Mouse (Mus musculus) midbrain, embryonic 13.5 days (tissue): ENCODE data around the gene Ptpn11. TPM values are rescaled to one million over a fixed set of nuclear protein-coding genes. Genes with fewer than 3 reads are reported as not detected.

Experiments
- ATAC-seq: fragments of 200-750 bp; cut with Nextera tagmentation; 2 replicates; pipeline ENCODE4 v1.8.0; 2017; ENCODE audit warnings: mild to moderate bottlenecking, moderate TSS enrichment, moderate library complexity
- H3K27ac ChIP-seq: fragments of 300-500 bp; sonication (generic); 2 replicates; pipeline ENCODE4 v1.5.1; 2015; ENCODE audit warnings: inconsistent platforms, mild to moderate bottlenecking, moderate library complexity
- H3K27me3 ChIP-seq: fragments of 300-500 bp; sonication (generic); 2 replicates; pipeline ENCODE4 v1.6.1; 2015; ENCODE audit warnings: mild to moderate bottlenecking, inconsistent platforms
- H3K36me3 ChIP-seq: fragments of 300-500 bp; sonication (generic); 2 replicates; pipeline ENCODE4 v1.6.1; 2015; ENCODE audit warnings: mild to moderate bottlenecking, inconsistent platforms
- H3K4me1 ChIP-seq: fragments of 300-500 bp; sonication (generic); replicated peaks from 2 replicates; pipeline ENCODE4 v1.6.1; 2015; ENCODE audit warnings: inconsistent platforms
- H3K4me2 ChIP-seq: fragments of 300-500 bp; sonication (generic); replicated peaks from 2 replicates; pipeline ENCODE4 v1.6.1; 2015; ENCODE audit warnings: moderate library complexity, mild to moderate bottlenecking, inconsistent platforms
- H3K4me3 ChIP-seq: fragments of 300-500 bp; sonication (generic); replicated peaks from 2 replicates; pipeline ENCODE4 v1.5.1; 2015; ENCODE audit warnings: mild to moderate bottlenecking, inconsistent platforms
- H3K9ac ChIP-seq: fragments of 300-500 bp; sonication (generic); replicated peaks from 2 replicates; pipeline ENCODE4 v1.6.1; 2015; ENCODE audit warnings: mild to moderate bottlenecking, inconsistent platforms
- H3K9me3 ChIP-seq: fragments of 300-500 bp; sonication (generic); 2 replicates; pipeline ENCODE4 v1.6.1; 2016; ENCODE audit warnings: mild to moderate bottlenecking, inconsistent platforms
- WGBS: fragments of 180-500 bp; shearing (Covaris S2); methylation state at CpG from one replicate; pipeline ENCODE4 v1.1.7; 2015; 5-methylcytosine and 5-hydroxymethylcytosine counted together
- polyA plus RNA-seq: library from polyadenylated mRNA; unstranded; fragments of >200 nt; fragmentation: Nextera tagmentation; extraction: Ambion mirVana; gene quantifications from 2 replicates; pipeline ENCODE4 v1.2.1, GENCODE M21; 2015

The Ptpn11 gene
- polyA plus RNA-seq, 1 experiment from 2014 or later, result 23.2 TPM

DNA sequence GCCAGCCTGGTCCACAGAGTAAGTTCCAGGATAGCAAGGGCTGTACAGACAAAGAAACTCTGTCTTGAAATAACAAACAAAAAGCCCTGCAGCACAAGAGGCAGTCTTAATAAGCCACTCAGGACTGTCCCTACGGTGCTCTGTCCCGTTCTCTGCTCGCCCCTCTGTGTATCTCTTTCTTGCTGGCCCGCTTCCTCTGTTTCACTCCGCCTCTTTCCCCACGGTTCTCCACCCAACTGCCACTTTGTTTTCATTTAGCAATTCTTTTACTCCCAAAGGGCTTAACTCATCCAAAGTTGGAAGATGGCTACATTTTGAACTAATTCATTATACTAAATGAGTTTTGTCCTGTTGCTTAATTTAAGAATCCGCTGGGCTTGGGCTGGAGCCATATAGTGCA lies 50.9 kb downstream of the Ptpn11 start:
- H3K36me3 ChIP-seq, result peaks cover 94% of the 10 kb centered on the region
- 71% methylated on average over 7 of the region's 7 CpGs for WGBS
- H3K4me1 ChIP-seq, result peaks cover 17% of the 10 kb centered on the region

DNA sequence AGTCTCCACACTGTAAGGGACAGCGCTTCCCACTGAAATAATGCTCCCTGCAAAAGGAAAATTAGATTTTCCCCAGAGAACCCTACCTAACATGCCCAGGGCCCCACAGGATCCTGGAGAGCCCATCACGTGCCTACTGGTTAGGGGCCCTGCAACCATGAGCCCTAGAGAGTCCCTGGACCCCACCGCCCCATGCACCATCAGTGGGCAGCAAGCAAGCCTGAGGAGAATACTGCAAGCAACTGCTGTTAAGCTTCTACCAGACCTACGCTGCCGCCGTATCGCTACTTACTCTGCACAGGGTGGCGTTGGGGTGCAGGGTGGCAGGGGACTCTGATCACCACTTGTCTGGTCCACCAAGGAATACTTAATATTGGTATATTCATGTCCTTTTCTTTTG lies 54.1 kb downstream of the Ptpn11 start:
- H3K27me3 ChIP-seq, result no peaks in the 10 kb centered on the region
- no peak overlapping the region for H3K4me3 ChIP-seq
- H3K9ac ChIP-seq, result no peak overlapping the region
- H3K4me1 ChIP-seq, result peaks cover 3% of the 10 kb centered on the region
- H3K27ac ChIP-seq, result no peak overlapping the region
- H3K4me2 ChIP-seq, result no peak overlapping the region
- ATAC-seq, result no peak
- no peaks in the 10 kb centered on the region for H3K9me3 ChIP-seq
- WGBS, result 96% methylated on average over 8 of the region's 8 CpGs
- peaks cover 95% of the 10 kb centered on the region for H3K36me3 ChIP-seq

More for the DNA sequence above, 50.9 kb downstream of the Ptpn11 start:
- no peak overlapping the region for H3K4me2 ChIP-seq
- no peaks in the 10 kb centered on the region for H3K9me3 ChIP-seq
- H3K4me3 ChIP-seq, result no peak overlapping the region
- H3K27me3 ChIP-seq, result no peaks in the 10 kb centered on the region
- no peak overlapping the region for H3K9ac ChIP-seq
- no peak overlapping the region for H3K27ac ChIP-seq
- ATAC-seq, result no peak

DNA sequence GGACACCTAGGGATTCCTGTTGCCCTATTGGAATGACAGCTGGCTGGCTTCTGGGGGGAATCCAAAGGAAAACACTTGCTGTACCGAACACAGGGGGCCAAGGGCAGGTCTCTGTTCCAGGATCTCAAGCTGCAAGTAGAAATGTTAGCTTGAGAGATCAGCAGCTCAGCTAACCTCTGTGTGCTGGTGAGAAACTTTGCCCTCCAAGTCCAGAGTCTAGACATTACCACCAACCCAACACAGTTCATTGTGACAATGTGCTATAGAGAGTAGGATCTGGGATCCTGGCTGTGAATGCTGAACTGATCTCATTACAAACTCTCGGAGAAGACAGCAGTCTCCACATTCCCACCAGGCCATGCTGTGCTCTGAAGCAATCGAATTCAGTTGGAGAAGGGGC lies 59.4 kb downstream of the Ptpn11 start:
- no peaks in the 10 kb centered on the region for H3K9me3 ChIP-seq
- H3K4me2 ChIP-seq, result no peak overlapping the region
- H3K27ac ChIP-seq, result no peak overlapping the region
- no peak overlapping the region for H3K9ac ChIP-seq
- peaks cover 69% of the 10 kb centered on the region for H3K36me3 ChIP-seq
- no peak for ATAC-seq
- WGBS, result 86% methylated on average over 3 of the region's 3 CpGs
- H3K4me1 ChIP-seq, result no peaks in the 10 kb centered on the region
- H3K4me3 ChIP-seq, result no peak overlapping the region
- no peaks in the 10 kb centered on the region for H3K27me3 ChIP-seq

DNA sequence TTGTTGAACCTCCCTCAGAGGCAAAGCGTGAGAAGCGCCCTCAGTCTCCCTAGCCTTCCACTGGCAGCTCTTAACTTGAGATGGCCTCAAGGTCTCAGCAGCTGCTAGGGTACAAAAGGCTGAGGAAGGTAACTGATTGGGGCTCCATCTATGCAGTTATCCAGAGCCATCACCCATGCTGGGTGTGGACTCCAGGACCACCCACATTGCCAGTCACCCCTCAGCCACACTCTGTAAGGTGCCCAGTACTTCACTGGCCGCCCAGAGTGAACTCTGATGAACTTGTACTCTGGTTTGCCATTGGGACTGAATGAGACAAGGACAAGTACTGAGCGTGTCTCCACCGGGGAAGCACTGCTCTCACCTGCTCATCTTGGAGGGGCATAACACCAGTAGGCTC lies 61.9 kb downstream of the Ptpn11 start:
- Histone ChIP-seq H3K4me3 (no peak overlapping the region), H3K36me3 (peaks cover 44% of the 10 kb centered on the region), H3K9me3 (no peaks in the 10 kb centered on the region), H3K27me3 (no peaks in the 10 kb centered on the region), H3K27ac (no peak overlapping the region), H3K9ac (no peak overlapping the region), H3K4me2 (no peak overlapping the region), H3K4me1 (no peaks in the 10 kb centered on the region)
- ATAC-seq, result no peak
- WGBS, result 96% methylated on average over 5 of the region's 5 CpGs

DNA sequence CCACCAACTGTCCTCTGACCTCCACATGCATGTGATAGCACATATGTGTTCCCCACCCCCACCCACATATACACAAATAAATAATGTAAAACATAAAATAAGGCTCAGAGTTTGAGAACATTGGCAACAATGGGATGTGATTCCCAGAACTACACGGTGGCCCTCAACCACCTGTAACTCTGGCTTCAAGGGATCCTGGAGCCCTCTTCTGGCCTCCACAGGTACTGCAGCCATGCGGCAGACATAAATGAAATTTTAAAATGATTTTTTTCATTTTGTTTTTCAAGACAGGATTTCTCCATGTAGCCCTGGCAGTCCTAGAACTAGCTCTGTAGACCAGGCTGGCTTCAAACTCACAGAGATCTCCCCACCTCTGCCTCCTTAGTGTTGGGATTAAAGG lies 65.1 kb downstream of the Ptpn11 start:
- H3K4me1 ChIP-seq, result peaks cover 5% of the 10 kb centered on the region
- no peak for ATAC-seq
- no peaks in the 10 kb centered on the region for H3K9me3 ChIP-seq
- WGBS, result 75% methylated on average over 2 of the region's 2 CpGs
- no peak overlapping the region for H3K9ac ChIP-seq
- H3K27me3 ChIP-seq, result no peaks in the 10 kb centered on the region
- peaks cover 13% of the 10 kb centered on the region for H3K36me3 ChIP-seq
- no peak overlapping the region for H3K4me2 ChIP-seq
- H3K4me3 ChIP-seq, result no peak overlapping the region
- H3K27ac ChIP-seq, result no peak overlapping the region

DNA sequence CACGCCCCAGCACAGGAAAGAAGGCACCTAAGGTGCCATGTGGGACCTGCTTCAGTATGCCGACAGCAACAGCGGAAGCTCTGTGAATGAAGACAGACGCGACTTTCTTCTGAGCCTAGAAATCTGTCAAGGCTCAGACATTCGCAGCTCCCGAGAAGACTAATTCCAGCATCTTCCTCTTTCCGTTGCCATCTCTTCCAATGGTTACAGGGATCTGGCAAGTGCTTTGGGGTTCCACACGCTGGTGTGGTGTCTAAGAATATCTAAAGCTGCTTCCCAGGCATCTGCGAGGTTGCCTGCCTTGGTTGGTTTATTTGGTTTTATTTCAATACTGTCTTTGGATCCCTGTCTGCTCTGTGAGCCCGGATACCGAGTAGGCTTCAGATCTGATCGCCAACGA lies 65.6 kb downstream of the Ptpn11 start:
- 90% methylated on average over 14 of the region's 14 CpGs for WGBS
- H3K27me3 ChIP-seq, result no peaks in the 10 kb centered on the region
- H3K36me3 ChIP-seq, result peaks cover 13% of the 10 kb centered on the region
- no peaks in the 10 kb centered on the region for H3K9me3 ChIP-seq
- H3K4me3 ChIP-seq, result no peak overlapping the region
- no peak overlapping the region for H3K27ac ChIP-seq
- peaks cover 5% of the 10 kb centered on the region for H3K4me1 ChIP-seq
- H3K4me2 ChIP-seq, result no peak overlapping the region
- ATAC-seq, result no peak
- H3K9ac ChIP-seq, result no peak overlapping the region

DNA sequence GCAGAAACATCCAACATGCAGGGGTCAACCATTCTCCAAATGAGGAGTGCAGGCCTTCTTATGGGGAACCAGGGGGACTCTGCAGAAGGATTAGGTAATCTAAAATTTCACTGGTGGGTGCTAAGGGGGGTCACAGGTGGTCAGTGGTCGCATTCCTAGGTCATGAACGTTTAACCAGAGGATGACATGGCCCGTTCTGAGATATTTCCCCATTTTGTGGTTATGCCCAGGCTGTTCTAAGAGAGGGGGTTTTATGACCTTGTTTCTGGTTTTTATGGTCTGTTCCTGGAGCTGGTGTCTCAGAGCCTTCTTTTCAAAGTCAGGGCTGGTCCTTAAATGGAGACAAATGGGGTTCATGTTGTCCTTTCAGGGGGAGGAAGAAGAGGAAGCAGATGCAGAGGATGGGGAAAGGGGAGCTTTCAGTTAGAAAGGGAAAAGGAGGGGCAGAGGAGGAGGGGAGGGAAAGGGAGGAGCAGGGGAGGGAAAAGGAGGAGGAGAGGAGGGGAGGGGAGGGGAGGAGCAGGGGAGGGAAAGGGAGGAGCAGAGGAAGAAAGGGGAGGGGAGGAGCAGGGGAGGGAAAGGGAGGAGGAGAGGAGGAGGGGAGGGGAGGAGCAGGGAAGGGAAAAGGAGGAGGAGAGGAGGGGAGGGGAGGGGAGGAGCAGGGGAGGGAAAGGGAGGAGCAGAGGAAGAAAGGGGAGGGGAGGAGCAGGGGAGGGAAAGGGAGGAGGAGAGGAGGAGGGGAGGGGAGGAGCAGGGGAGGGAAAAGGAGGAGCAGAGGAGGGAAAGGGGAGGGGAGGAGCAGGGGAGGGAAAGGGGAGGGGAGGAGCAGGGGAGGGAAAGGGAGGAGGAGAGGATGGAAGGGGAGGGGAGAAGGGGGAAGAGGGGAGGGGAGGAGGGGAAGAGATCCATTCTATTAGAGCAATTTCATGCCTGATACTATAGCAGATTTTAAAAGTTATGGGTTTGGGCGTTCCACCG lies 66.7 kb downstream of the Ptpn11 start:
- Histone ChIP-seq H3K36me3 (peaks cover 5% of the 10 kb centered on the region), H3K9ac (no peak overlapping the region), H3K27me3 (no peaks in the 10 kb centered on the region), H3K4me1 (peaks cover 10% of the 10 kb centered on the region), H3K4me3 (no peak overlapping the region), H3K9me3 (no peaks in the 10 kb centered on the region), H3K4me2 (no peak overlapping the region), H3K27ac (no peak overlapping the region; the same call in 1 of the 2 replicates)
- 82% methylated on average over 5 of the region's 5 CpGs for whole genome bisulfite sequencing
- ATAC-seq, result no peak

DNA sequence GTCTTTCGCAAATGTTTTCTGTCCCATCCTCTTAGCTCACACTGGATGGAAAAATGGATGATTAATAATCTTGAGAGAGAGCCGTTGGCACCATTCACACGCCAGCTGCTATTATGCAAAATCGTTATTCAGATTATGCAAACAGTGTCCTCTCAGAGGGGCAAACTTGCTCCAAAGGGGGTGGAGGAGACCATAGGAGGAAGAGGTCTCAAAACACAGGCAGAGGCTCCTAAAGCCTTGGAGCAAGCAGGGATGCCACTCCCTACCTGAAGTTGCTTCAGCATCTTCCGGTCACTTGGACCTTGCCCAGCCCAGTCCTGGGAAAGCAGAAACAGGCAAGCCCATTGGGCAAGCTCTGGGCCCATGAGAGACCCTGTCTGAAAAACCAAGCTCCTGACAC lies 67.8 kb downstream of the Ptpn11 start:
- Histone ChIP-seq H3K27ac (peak overlapping the region; percentile 44; the same call in 1 of the 2 replicates), H3K9ac (no peak overlapping the region), H3K4me1 (peaks cover 13% of the 10 kb centered on the region), H3K4me3 (no peak overlapping the region), H3K36me3 (no peaks in the 10 kb centered on the region), H3K9me3 (no peaks in the 10 kb centered on the region), H3K4me2 (no peak overlapping the region), H3K27me3 (no peaks in the 10 kb centered on the region)
- 65% methylated on average over 5 of the region's 5 CpGs for WGBS
- ATAC-seq, result no peak

DNA sequence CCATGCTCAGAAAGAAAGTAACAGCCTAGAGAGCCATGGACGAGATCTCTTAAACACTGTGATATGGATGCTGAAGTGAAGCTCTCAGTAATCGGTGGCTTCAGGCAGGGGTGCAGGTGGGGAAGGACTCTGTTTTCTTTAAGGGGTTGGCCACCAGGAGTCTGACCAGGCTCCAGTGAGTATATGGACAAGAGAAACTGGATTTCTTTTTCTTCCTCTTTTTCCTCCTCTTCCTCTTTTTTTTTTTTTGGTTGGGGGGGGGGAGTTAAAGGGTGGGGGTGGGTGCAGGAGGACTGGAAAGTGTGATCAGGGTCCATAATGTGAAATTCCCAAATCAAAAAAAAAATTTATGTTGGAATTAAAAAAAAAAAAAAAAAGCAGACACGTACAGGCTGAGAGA lies 68.6 kb downstream of the Ptpn11 start:
- no peak overlapping the region for H3K9ac ChIP-seq
- no peak overlapping the region for H3K4me2 ChIP-seq
- WGBS, result 88% methylated on average over 3 of the region's 3 CpGs
- no peak overlapping the region for H3K4me3 ChIP-seq
- H3K27me3 ChIP-seq, result no peaks in the 10 kb centered on the region
- peaks cover 20% of the 10 kb centered on the region for H3K4me1 ChIP-seq
- no peaks in the 10 kb centered on the region for H3K36me3 ChIP-seq
- H3K9me3 ChIP-seq, result no peaks in the 10 kb centered on the region
- ATAC-seq, result no peak
- H3K27ac ChIP-seq, result no peak overlapping the region

DNA sequence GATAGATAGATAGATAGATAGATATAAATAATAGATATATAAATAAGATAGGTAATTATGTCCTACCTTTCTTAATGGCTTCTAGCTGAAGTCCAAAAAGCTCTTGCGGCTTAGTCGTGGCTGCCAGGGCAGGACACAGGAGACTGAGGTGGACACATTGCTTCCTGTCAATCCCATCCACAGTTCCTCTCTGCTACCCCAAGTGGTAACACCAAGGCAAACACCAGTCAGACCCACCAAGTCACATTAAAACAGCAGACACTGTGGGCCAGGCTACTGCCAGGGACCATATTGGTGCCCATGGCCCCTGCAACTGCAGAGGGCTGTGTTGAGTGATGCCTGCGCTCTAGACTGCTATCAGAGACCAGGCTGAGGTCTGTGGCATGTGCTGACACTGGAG lies 69.2 kb downstream of the Ptpn11 start:
- Histone ChIP-seq H3K4me2 (no peak overlapping the region), H3K9me3 (no peaks in the 10 kb centered on the region), H3K9ac (no peak overlapping the region), H3K4me1 (peaks cover 21% of the 10 kb centered on the region), H3K4me3 (no peak overlapping the region), H3K36me3 (no peaks in the 10 kb centered on the region), H3K27me3 (no peaks in the 10 kb centered on the region), H3K27ac (no peak overlapping the region)
- 94% methylated on average over 3 of the region's 3 CpGs for WGBS
- ATAC-seq, result no peak

DNA sequence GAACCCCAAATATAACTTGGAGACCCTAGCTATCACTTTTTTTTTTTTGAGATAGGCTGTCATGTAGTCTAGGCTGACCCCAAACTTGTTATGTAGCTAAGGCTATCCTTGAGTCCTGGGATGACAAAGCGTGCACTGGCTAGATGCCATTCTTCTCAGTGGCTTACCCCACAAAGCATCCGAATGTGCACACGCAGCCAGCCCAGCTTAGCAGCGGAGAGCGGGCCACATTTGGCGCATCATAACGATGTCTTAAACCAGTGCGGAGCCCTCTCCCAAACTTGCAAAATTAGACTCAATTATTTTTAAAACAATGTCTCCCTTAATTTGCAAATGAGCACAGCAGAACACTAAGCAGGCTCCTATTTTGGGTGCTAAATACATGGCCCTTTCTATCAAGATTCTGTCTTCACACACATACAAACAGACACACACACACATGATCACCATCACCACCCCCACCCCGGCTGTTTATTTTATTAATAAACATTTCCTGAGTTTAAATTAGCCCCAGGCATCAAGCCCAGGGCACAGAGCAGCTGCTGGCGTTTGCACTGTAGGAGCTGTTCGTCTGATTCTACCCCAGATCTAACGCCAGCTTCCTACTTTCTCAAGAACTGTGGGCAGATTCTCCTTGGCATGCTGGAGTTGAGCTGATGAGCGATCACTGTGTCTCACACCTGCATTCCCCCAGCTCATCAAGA lies 71.7 kb downstream of the Ptpn11 start:
- Histone ChIP-seq H3K9ac (no peak overlapping the region), H3K4me1 (peaks cover 46% of the 10 kb centered on the region), H3K4me3 (no peak overlapping the region), H3K27me3 (no peaks in the 10 kb centered on the region), H3K27ac (no peak overlapping the region), H3K4me2 (no peak overlapping the region), H3K36me3 (no peaks in the 10 kb centered on the region), H3K9me3 (no peaks in the 10 kb centered on the region)
- 79% methylated on average over 13 of the region's 13 CpGs for WGBS
- no peak for ATAC-seq

DNA sequence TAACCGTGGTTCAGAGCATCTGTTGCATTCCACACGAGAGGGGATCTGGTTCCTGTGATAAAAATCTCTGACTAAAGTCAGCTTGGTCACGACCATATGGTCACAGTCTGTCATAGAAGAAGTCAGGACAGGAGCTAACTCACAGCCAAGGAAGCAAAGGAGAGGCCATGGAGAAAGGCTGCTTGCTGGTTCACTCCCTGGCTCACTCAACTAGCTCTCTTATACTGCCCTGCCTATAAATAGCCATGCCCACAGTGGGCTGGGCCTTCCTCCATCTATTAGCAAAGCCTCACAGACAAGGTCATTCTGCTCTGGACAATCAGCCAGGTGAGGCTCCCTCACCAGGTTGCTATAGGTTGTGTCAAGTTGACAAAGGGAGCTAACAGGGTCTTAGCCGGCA lies 72.9 kb downstream of the Ptpn11 start:
- no peak overlapping the region for H3K9ac ChIP-seq
- H3K27me3 ChIP-seq, result no peaks in the 10 kb centered on the region
- no peak overlapping the region for H3K4me3 ChIP-seq
- no peaks in the 10 kb centered on the region for H3K9me3 ChIP-seq
- WGBS, result 78% methylated on average over 4 of the region's 4 CpGs
- no peak for ATAC-seq
- H3K36me3 ChIP-seq, result no peaks in the 10 kb centered on the region
- H3K4me2 ChIP-seq, result no peak overlapping the region
- H3K27ac ChIP-seq, result no peak overlapping the region
- peaks cover 53% of the 10 kb centered on the region for H3K4me1 ChIP-seq
